Mouse (Mus musculus) ES-E14 (cell line): ENCODE measurements around the gene Grid1.

ENCODE experiments used
- CHD2 ChIP-seq: IDR thresholded peaks from 2 replicates; pipeline ENCODE4 v1.6.1; 2014; ENCODE audit warnings: mild to moderate bottlenecking, low read depth, low read length, inconsistent platforms
- HCFC1 ChIP-seq: IDR thresholded peaks from 2 replicates; pipeline ENCODE4 v1.6.1; 2012; ENCODE audit warnings: low read length, inconsistent platforms, borderline replicate concordance; ENCODE audit not compliant: insufficient read depth
- ZC3H11A ChIP-seq: IDR thresholded peaks from 2 replicates; pipeline ENCODE4 v1.6.1; 2012; ENCODE audit warnings: low read depth, mild to moderate bottlenecking, inconsistent platforms, low read length, borderline replicate concordance
- ZNF384 ChIP-seq: IDR thresholded peaks from 2 replicates; pipeline ENCODE4 v1.6.1; 2012; ENCODE audit warnings: low read depth, low read length, inconsistent platforms

DNA sequence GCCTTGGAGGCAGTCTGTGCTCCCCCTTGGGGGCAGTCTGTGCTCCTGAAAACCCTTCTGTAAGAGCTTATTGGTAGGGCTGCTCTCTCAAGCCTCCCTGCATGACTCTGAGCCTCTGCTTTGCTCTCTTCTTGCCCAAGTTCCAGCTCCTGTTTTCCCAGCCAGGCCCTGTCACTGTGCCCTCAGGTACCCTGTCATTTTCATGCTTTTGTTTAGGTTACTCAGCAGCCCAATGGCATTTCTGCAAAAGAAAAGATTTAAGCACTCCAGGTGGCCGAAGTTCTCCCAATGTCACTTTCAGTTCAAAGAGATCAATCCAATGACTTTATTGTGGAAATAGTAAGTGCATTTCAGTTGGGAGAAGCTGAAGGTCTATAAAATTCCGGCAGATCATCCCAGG lies 402.3 kb downstream of the Grid1 start:
- no peak for TF ChIP-seq ZNF384
- TF ChIP-seq ZC3H11A = no peak
- TF ChIP-seq CHD2 = no peak
- no peak for TF ChIP-seq HCFC1
